19 mouse cellular contexts compared by ENCODE assay signal in the genomic region with DNA sequence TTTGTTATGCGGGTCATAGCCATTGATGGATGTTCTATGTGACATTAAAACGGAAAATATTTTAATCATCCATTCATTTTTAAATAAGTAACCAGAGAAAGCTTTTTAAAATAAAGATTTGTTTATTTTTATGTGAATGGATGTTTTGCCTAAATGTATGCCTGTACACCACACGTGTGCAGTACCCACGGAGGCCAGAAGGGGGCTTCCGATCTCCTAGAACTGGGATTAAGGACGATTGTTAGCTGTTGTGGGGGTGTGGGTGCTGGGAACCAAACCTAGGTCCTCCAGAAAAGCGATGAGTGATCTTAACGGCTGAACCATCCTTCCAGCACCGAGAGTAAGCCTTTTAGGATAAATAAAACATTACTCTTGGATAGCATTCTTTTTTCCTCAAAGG. TPM values are rescaled to one million over a fixed set of nuclear protein-coding genes. Genes with fewer than 3 reads are reported as not detected.
DNase-seq lines count a peak whose midpoint lies in the region; ATAC-seq and TF ChIP-seq lines count a peak whose summit lies in the region.
"Had no signal": no experiment of that assay in that cellular context is flagged by ENCODE, and none has a peak within 500 bp of the region (broad histone marks: within the 10 kb centered on the region; RNA-seq: fewer than 3 reads in every experiment).

No protein-coding gene starts in this region.

- H3K9me3 ChIP-seq in heart, embryonic 10.5 days = no peaks in the 10 kb centered on the region
- H3K9me3 ChIP-seq in liver, postnatal 0 days (ENCODE audit: low read length) = peaks cover 3% of the 10 kb centered on the region
- H3K9me3 ChIP-seq in liver, embryonic 11.5 days (ENCODE audit: control insufficient read depth, low read length) = no peaks in the 10 kb centered on the region
- H3K9me3 ChIP-seq in E14TG2a.4 (ENCODE audit: low read length) = no peaks in the 10 kb centered on the region; the same call in 1 of the 2 replicates
- H3K9me3 ChIP-seq in forebrain, embryonic 15.5 days = no peaks in the 10 kb centered on the region
- H3K9me3 ChIP-seq: hindbrain, embryonic 15.5 days had no signal

- no peak overlapping the region for H3K27ac ChIP-seq in heart, embryonic 10.5 days
- no peak overlapping the region for H3K27ac ChIP-seq in liver, postnatal 0 days (ENCODE audit: low read depth)
- H3K27ac ChIP-seq in liver, embryonic 11.5 days (ENCODE audit: low read depth, low read length) = no peak overlapping the region
- no peak overlapping the region for H3K27ac ChIP-seq in forebrain, embryonic 15.5 days (replicated peaks)
- H3K27ac ChIP-seq: hindbrain, embryonic 15.5 days had no signal

- no peaks in the 10 kb centered on the region for H3K36me3 ChIP-seq in heart, embryonic 10.5 days
- no peaks in the 10 kb centered on the region for H3K36me3 ChIP-seq in liver, postnatal 0 days (replicated peaks; ENCODE audit: insufficient read depth, low read length)
- H3K36me3 ChIP-seq in liver, embryonic 11.5 days (ENCODE audit: control insufficient read depth, insufficient read depth, low read length) = no peaks in the 10 kb centered on the region
- no peaks in the 10 kb centered on the region for H3K36me3 ChIP-seq in E14TG2a.4 (ENCODE audit: insufficient read depth, low read length)
- H3K36me3 ChIP-seq in forebrain, embryonic 15.5 days = no peaks in the 10 kb centered on the region
- H3K36me3 ChIP-seq: hindbrain, embryonic 15.5 days had no signal

- no peak overlapping the region for H3K4me2 ChIP-seq in liver, postnatal 0 days (ENCODE audit: low read depth, low read length)
- H3K4me2 ChIP-seq in liver, embryonic 11.5 days = no peak overlapping the region
- no peak overlapping the region for H3K4me2 ChIP-seq in forebrain, embryonic 15.5 days (replicated peaks)
- H3K4me2 ChIP-seq: heart, embryonic 11.5 days; hindbrain, embryonic 15.5 days had no signal

- peak; percentile 31 for TF ChIP-seq CTCF in liver, postnatal 0 days (IDR thresholded peaks at IDR 0.05; ENCODE audit: low read depth)
- peak; percentile 66 for TF ChIP-seq CTCF in E14TG2a.4 (conservative IDR thresholded peaks at IDR 0.05; ENCODE audit: low read length)

- WGBS in heart, embryonic 10.5 days = 86% methylated on average over 9 of the region's 9 CpGs
- 80% methylated on average over 9 of the region's 9 CpGs for WGBS in liver, postnatal 0 days (ENCODE audit: insufficient replicate concordance)
- WGBS in liver, embryonic 11.5 days = 86% methylated on average over 9 of the region's 9 CpGs
- WGBS in forebrain, embryonic 15.5 days = 91% methylated on average over 9 of the region's 9 CpGs

- H3K27me3 ChIP-seq in heart, embryonic 10.5 days (ENCODE audit: insufficient read depth, poor library complexity, severe bottlenecking) = no peaks in the 10 kb centered on the region
- H3K27me3 ChIP-seq in liver, postnatal 0 days (ENCODE audit: insufficient read depth, low read length) = no peaks in the 10 kb centered on the region
- no peaks in the 10 kb centered on the region for H3K27me3 ChIP-seq in liver, embryonic 11.5 days (replicated peaks; ENCODE audit: control insufficient read depth, insufficient read depth, low read length)
- peaks cover 13% of the 10 kb centered on the region for H3K27me3 ChIP-seq in E14TG2a.4 (ENCODE audit: insufficient read depth, low read length)
- H3K27me3 ChIP-seq in forebrain, embryonic 15.5 days = no peaks in the 10 kb centered on the region
- H3K27me3 ChIP-seq: CH12.LX; hindbrain, embryonic 15.5 days had no signal

- H3K4me1 ChIP-seq in heart, embryonic 10.5 days = no peaks in the 10 kb centered on the region
- no peaks in the 10 kb centered on the region for H3K4me1 ChIP-seq in liver, postnatal 0 days (ENCODE audit: insufficient read depth)
- H3K4me1 ChIP-seq in liver, embryonic 11.5 days (replicated peaks; ENCODE audit: control insufficient read depth, insufficient read depth, low read length) = no peaks in the 10 kb centered on the region
- no peaks in the 10 kb centered on the region for H3K4me1 ChIP-seq in E14TG2a.4 (replicated peaks; ENCODE audit: low read depth, low read length)
- H3K4me1 ChIP-seq in forebrain, embryonic 15.5 days = no peaks in the 10 kb centered on the region
- H3K4me1 ChIP-seq: hindbrain, embryonic 15.5 days had no signal

- no peak overlapping the region for H3K4me3 ChIP-seq in heart, embryonic 10.5 days
- H3K4me3 ChIP-seq in liver, postnatal 0 days (ENCODE audit: low read depth, low read length) = no peak overlapping the region
- no peak overlapping the region for H3K4me3 ChIP-seq in liver, embryonic 11.5 days (ENCODE audit: low read depth, low read length)
- H3K4me3 ChIP-seq in E14TG2a.4 (replicated peaks; ENCODE audit: low read length) = no peak overlapping the region
- no peak overlapping the region for H3K4me3 ChIP-seq in forebrain, embryonic 15.5 days
- H3K4me3 ChIP-seq: hindbrain, embryonic 15.5 days had no signal

- ATAC-seq in liver, postnatal 0 days = no peak
- no peak for ATAC-seq in liver, embryonic 11.5 days (replicated peaks; ENCODE audit: low FRiP score)
- no peak for ATAC-seq in forebrain, embryonic 15.5 days (replicated peaks)

- H3K9ac ChIP-seq in liver, postnatal 0 days (replicated peaks) = no peak overlapping the region
- no peak overlapping the region for H3K9ac ChIP-seq in liver, embryonic 11.5 days (ENCODE audit: low read depth, low read length)
- no peak overlapping the region for H3K9ac ChIP-seq in forebrain, embryonic 15.5 days (replicated peaks)
- H3K9ac ChIP-seq: hindbrain, embryonic 15.5 days had no signal

- no peak for TF ChIP-seq EP300 in liver, postnatal 0 days (IDR thresholded peaks at IDR 0.05; ENCODE audit: low read depth)

- DNase-seq in heart, adult 11 months = peak; percentile 0
- no peak for DNase-seq in heart, embryonic 10.5 days (ENCODE audit: low spot score)
- no peak for DNase-seq in liver, postnatal 0 days
- DNase-seq in liver, embryonic 11.5 days (ENCODE audit: low spot score) = no peak
- DNase-seq in ZHBTc4 (ENCODE audit: low read depth, low spot score) = peak; percentile 63
- no peak for DNase-seq in right cerebral cortex, postnatal 36 days (ENCODE audit: low spot score in 2 of 2)
- DNase-seq: adrenal gland, postnatal 25 days; cerebellum, adult 9-10 months; gastrocnemius, postnatal 25 days; kidney, adult 8-10 months; kidney, postnatal 25 days; lung, postnatal 14 days; right cerebral cortex, adult 18-20 months had no signal

RNA-seq across cellular contexts. Expression of gene Aox3, which starts 26.1 kb away (rescaled TPM):
- 0.04 TPM in 1 of 2 replicates, not detected in the other for polyA plus RNA-seq in heart, embryonic 10.5 days (2016; fragmentation: Nextera tagmentation; extraction: Ambion mirVana)
- polyA plus RNA-seq in liver, postnatal 0 days (2015; fragmentation: Nextera tagmentation; extraction: Ambion mirVana) = 14.3 and 16.9 TPM in 2 replicates
- polyA plus RNA-seq in liver, embryonic 11.5 days (2014; fragmentation: Nextera tagmentation; extraction: Ambion mirVana) = not detected in 2 replicates
- polyA plus RNA-seq in forebrain, embryonic 15.5 days (2015; fragmentation: Nextera tagmentation; extraction: Ambion mirVana) = 0.04 and 0.38 TPM in 2 replicates
- polyA plus RNA-seq: heart, embryonic 11.5 days; neural tube, embryonic 11.5 days had no signal

Comparison
In these comparisons a context has a peak if more than half of its experiments do, and no peak if none do; other contexts are left out.
1. DNase-seq: peak in heart, adult 11 months (single experiment) and ZHBTc4 (single experiment); none in heart, embryonic 10.5 days (single experiment), liver, postnatal 0 days (single experiment), liver, embryonic 11.5 days (single experiment) and right cerebral cortex, postnatal 36 days (0 of 2).
2. RNA of gene Aox3, which starts 26.1 kb away (polyA plus RNA-seq): 14.3 to 16.9 TPM in liver, postnatal 0 days; 0.04 to 0.38 TPM in forebrain, embryonic 15.5 days, 0.04 TPM in heart, embryonic 10.5 days and not detected in liver, embryonic 11.5 days; every median in the first group is over 10 times any median in the second.